Mouse (Mus musculus): Measurements from ENCODE around the gene Higd2a. TPM values are rescaled to one million over a fixed set of nuclear protein-coding genes. Genes with fewer than 3 reads are reported as not detected.

Higd2a gene
- total and polyA plus RNA-seq, 3 experiments: 51.6 to 106 (median 86.0) TPM

Other genes with a start within 250 kb of the Higd2a start
- 0.04 and 0.21 TPM in 2 replicates for gene Cplx2, start 218.9 kb upstream of the Higd2a start, total RNA-seq (2012; rRNA removed)
- 0.04 and 0.05 TPM in 2 replicates for gene Cplx2, start 218.9 kb upstream of the Higd2a start, total RNA-seq (2014; rRNA removed)
- 0.11 and 0.19 TPM in 2 replicates for gene Cplx2, start 218.9 kb upstream of the Higd2a start, polyA plus RNA-seq (2012; ENCODE audit: insufficient read length, low read depth)
- 77.5 and 84.5 TPM in 2 replicates for gene Thoc3, start 121.4 kb upstream of the Higd2a start, total RNA-seq (2012; rRNA removed)
- 72.1 and 81.8 TPM in 2 replicates for gene Thoc3, start 121.4 kb upstream of the Higd2a start, total RNA-seq (2014; rRNA removed)
- gene Thoc3, start 121.4 kb upstream of the Higd2a start, polyA plus RNA-seq (2012; ENCODE audit: insufficient read length, low read depth): 93.1 and 98.7 TPM in 2 replicates
- 6.8 and 8.1 TPM in 2 replicates for gene Simc1, start 86.4 kb upstream of the Higd2a start, total RNA-seq (2012; rRNA removed)
- gene Simc1, start 86.4 kb upstream of the Higd2a start, total RNA-seq (2014; rRNA removed): 4.8 and 6.2 TPM in 2 replicates
- 16.0 and 16.6 TPM in 2 replicates for gene Simc1, start 86.4 kb upstream of the Higd2a start, polyA plus RNA-seq (2012; ENCODE audit: insufficient read length, low read depth)
- 25.0 and 26.4 TPM in 2 replicates for gene 4833439L19Rik, start 24.8 kb upstream of the Higd2a start, total RNA-seq (2012; rRNA removed)
- gene 4833439L19Rik, start 24.8 kb upstream of the Higd2a start, total RNA-seq (2014; rRNA removed): 23.1 and 23.5 TPM in 2 replicates
- 23.0 and 23.5 TPM in 2 replicates for gene 4833439L19Rik, start 24.8 kb upstream of the Higd2a start, polyA plus RNA-seq (2012; ENCODE audit: insufficient read length, low read depth)
- 14.6 and 17.4 TPM in 2 replicates for gene Arl10, start 15.2 kb upstream of the Higd2a start, total RNA-seq (2012; rRNA removed)
- gene Arl10, start 15.2 kb upstream of the Higd2a start, total RNA-seq (2014; rRNA removed): 1.7 TPM in 2 replicates
- gene Arl10, start 15.2 kb upstream of the Higd2a start, polyA plus RNA-seq (2012; ENCODE audit: insufficient read length, low read depth): 2.5 and 2.9 TPM in 2 replicates
- 100 and 137 TPM in 2 replicates for gene Nop16, start 117 bp upstream of the Higd2a start, total RNA-seq (2012; rRNA removed)
- gene Nop16, start 117 bp upstream of the Higd2a start, total RNA-seq (2014; rRNA removed): 127 and 132 TPM in 2 replicates
- gene Nop16, start 117 bp upstream of the Higd2a start, polyA plus RNA-seq (2012; ENCODE audit: insufficient read length, low read depth): 187 and 197 TPM in 2 replicates
- 17.9 and 18.9 TPM in 2 replicates for gene Cltb, start 21.1 kb downstream of the Higd2a start, total RNA-seq (2012; rRNA removed)
- 9.2 and 10.2 TPM in 2 replicates for gene Cltb, start 21.1 kb downstream of the Higd2a start, total RNA-seq (2014; rRNA removed)
- 19.5 and 27.2 TPM in 2 replicates for gene Cltb, start 21.1 kb downstream of the Higd2a start, polyA plus RNA-seq (2012; ENCODE audit: insufficient read length, low read depth)
- 39.6 and 40.8 TPM in 2 replicates for gene Faf2, start 31.6 kb downstream of the Higd2a start, total RNA-seq (2012; rRNA removed)
- 43.7 and 50.5 TPM in 2 replicates for gene Faf2, start 31.6 kb downstream of the Higd2a start, total RNA-seq (2014; rRNA removed)
- 51.7 and 56.6 TPM in 2 replicates for gene Faf2, start 31.6 kb downstream of the Higd2a start, polyA plus RNA-seq (2012; ENCODE audit: insufficient read length, low read depth)
- 12.3 TPM in 2 replicates for gene Rnf44, start 103.7 kb downstream of the Higd2a start, total RNA-seq (2012; rRNA removed)
- gene Rnf44, start 103.7 kb downstream of the Higd2a start, total RNA-seq (2014; rRNA removed): 5.6 and 6.7 TPM in 2 replicates
- gene Rnf44, start 103.7 kb downstream of the Higd2a start, polyA plus RNA-seq (2012; ENCODE audit: insufficient read length, low read depth): 32.5 and 38.1 TPM in 2 replicates
- gene Cdhr2, start 111.3 kb downstream of the Higd2a start, total RNA-seq (2012; rRNA removed): not detected in 2 replicates
- not detected in 2 replicates for gene Cdhr2, start 111.3 kb downstream of the Higd2a start, total RNA-seq (2014; rRNA removed)
- gene Cdhr2, start 111.3 kb downstream of the Higd2a start, polyA plus RNA-seq (2012; ENCODE audit: insufficient read length, low read depth): not detected in 2 replicates
- gene Gprin1, start 159.7 kb downstream of the Higd2a start, total RNA-seq (2012; rRNA removed): not detected in 2 replicates
- not detected in 2 replicates for gene Gprin1, start 159.7 kb downstream of the Higd2a start, total RNA-seq (2014; rRNA removed)
- gene Gprin1, start 159.7 kb downstream of the Higd2a start, polyA plus RNA-seq (2012; ENCODE audit: insufficient read length, low read depth): not detected in 2 replicates
- gene Sncb, start 176.4 kb downstream of the Higd2a start, total RNA-seq (2012; rRNA removed): not detected in 2 replicates
- not detected in 2 replicates for gene Sncb, start 176.4 kb downstream of the Higd2a start, total RNA-seq (2014; rRNA removed)
- not detected in 2 replicates for gene Sncb, start 176.4 kb downstream of the Higd2a start, polyA plus RNA-seq (2012; ENCODE audit: insufficient read length, low read depth)
- not detected in 2 replicates for gene Eif4e1b, start 193.8 kb downstream of the Higd2a start, total RNA-seq (2012; rRNA removed)
- gene Eif4e1b, start 193.8 kb downstream of the Higd2a start, total RNA-seq (2014; rRNA removed): not detected in 2 replicates
- not detected in 2 replicates for gene Eif4e1b, start 193.8 kb downstream of the Higd2a start, polyA plus RNA-seq (2012; ENCODE audit: insufficient read length, low read depth)
- 0.63 and 0.68 TPM in 2 replicates for gene Tspan17, start 199.2 kb downstream of the Higd2a start, total RNA-seq (2012; rRNA removed)
- 0.19 TPM in 1 of 2 replicates, not detected in the other for gene Tspan17, start 199.2 kb downstream of the Higd2a start, total RNA-seq (2014; rRNA removed)
- gene Tspan17, start 199.2 kb downstream of the Higd2a start, polyA plus RNA-seq (2012; ENCODE audit: insufficient read length, low read depth): 0.61 and 0.91 TPM in 2 replicates

All from CH12.LX (cell line).